Comparison of ENCODE assay signal across 8 mouse cellular contexts in the genomic region with DNA sequence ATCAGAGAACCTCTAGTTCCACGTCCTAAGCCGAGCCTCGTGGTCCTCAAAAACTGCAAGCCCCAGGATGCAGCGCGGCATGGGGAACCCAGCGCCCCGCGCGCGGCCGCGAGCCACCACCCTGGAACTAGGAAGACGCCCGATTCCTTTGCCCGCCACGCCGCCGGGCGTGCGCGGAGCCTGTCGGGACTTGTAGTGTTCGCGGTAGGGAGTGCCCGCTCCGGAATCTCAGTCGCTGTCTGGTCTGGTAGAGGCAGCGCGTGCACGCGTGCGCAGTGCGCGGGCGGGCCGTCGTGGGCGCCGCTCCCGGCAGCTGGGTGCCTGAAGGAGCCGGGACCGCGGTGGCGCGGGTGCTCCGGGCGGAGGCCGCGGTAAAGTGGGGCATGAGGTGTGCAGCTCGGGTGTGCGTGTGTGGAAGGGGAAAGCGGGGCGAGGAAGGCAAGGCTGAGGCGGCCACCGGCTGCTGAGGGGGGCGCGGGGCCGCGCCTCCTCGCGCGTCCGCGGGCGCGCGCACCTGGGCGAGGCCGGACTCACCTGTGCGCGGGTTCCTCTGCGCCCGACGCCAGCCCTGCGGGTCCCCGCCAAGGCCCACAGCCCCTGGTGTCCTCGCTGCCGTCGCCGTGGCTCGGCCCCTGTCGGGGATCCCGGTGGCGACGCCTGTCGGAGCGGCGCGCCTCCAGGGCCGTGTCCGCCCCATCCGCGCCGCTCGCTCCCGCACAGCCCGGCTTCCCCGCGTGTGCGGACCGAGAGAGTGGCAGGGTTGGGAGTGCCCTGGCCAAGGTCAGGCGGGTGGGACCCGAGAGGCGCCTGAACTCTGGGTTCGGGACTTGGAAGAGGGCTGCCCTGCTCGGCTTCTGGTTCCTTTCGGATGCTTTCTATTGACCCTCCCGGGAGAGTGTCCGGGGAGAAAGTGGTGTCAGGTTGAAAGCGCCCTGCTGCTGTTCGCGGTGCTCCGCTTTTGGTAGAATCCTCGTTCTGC. TPM values are rescaled to one million over a fixed set of nuclear protein-coding genes. Genes with fewer than 3 reads are reported as not detected.
DNase-seq lines count a peak whose midpoint lies in the region; ATAC-seq lines count a peak whose summit lies in the region.

A gene (plus strand): TSS at position 144 of the 979 bp plus-strand sequence.

- H3K27me3 ChIP-seq in erythroblast, embryonic 14.5 days (ENCODE audit: control insufficient read depth), result peaks cover 34% of the 10 kb centered on the region
- no peaks in the 10 kb centered on the region for H3K27me3 ChIP-seq in embryonic facial prominence, embryonic 13.5 days
- H3K27me3 ChIP-seq in limb, embryonic 12.5 days, result peaks cover 4% of the 10 kb centered on the region
- H3K27me3 ChIP-seq in midbrain, embryonic 14.5 days (ENCODE audit: control insufficient read depth, insufficient read depth, low read length), result no peaks in the 10 kb centered on the region

- H3K27ac ChIP-seq in embryonic facial prominence, embryonic 13.5 days, result peak within 1 kb of the TSS; percentile 73; the same call in 1 of the 2 replicates
- H3K27ac ChIP-seq in limb, embryonic 12.5 days, result peak within 1 kb of the TSS; percentile 80; the same call in 1 of the 2 replicates
- peak within 1 kb of the TSS; percentile 86 for H3K27ac ChIP-seq in midbrain, embryonic 14.5 days (replicated peaks; ENCODE audit: low read depth, low read length)

- H3K4me1 ChIP-seq in erythroblast, embryonic 14.5 days (ENCODE audit: control insufficient read depth), result peaks cover 5% of the 10 kb centered on the region; the same call in 1 of the 2 replicates
- H3K4me1 ChIP-seq in embryonic facial prominence, embryonic 13.5 days, result peaks cover 12% of the 10 kb centered on the region
- peaks cover 26% of the 10 kb centered on the region for H3K4me1 ChIP-seq in limb, embryonic 12.5 days (replicated peaks)
- H3K4me1 ChIP-seq in midbrain, embryonic 14.5 days (ENCODE audit: control insufficient read depth, insufficient read depth, low read length), result peaks cover 9% of the 10 kb centered on the region

- H3K9me3 ChIP-seq in erythroblast, embryonic 14.5 days (ENCODE audit: control insufficient read depth, low read length), result no peaks in the 10 kb centered on the region
- no peaks in the 10 kb centered on the region for H3K9me3 ChIP-seq in embryonic facial prominence, embryonic 13.5 days
- no peaks in the 10 kb centered on the region for H3K9me3 ChIP-seq in limb, embryonic 12.5 days
- H3K9me3 ChIP-seq in midbrain, embryonic 14.5 days (ENCODE audit: control insufficient read depth, low read length), result no peaks in the 10 kb centered on the region

- no peak for ATAC-seq in erythroblast, adult 5-6 weeks (replicated peaks; ENCODE audit: low FRiP score, poor library complexity, severe bottlenecking)
- peak; percentile 94 for ATAC-seq in embryonic facial prominence, embryonic 13.5 days (ENCODE audit: insufficient number of reproducible peaks, insufficient read depth, low FRiP score, low TSS enrichment, low read depth)
- peak; percentile 97 for ATAC-seq in limb, embryonic 12.5 days (ENCODE audit: insufficient number of reproducible peaks, insufficient read depth, low FRiP score, low TSS enrichment, low read depth)
- peak; percentile 98 for ATAC-seq in midbrain, embryonic 14.5 days (ENCODE audit: low FRiP score, low TSS enrichment)

- peak; percentile 98 for DNase-seq in heart, adult 8-10 months (ENCODE audit: low spot score)
- DNase-seq in kidney, adult 8-10 months, result peak; percentile 98
- DNase-seq in midbrain, embryonic 14.5 days, result peak; percentile 99
- DNase-seq in spleen, adult 12 weeks (ENCODE audit: low spot score), result peak; percentile 84

- WGBS in embryonic facial prominence, embryonic 13.5 days, result under 1% methylated on average over 103 of the region's 114 CpGs
- WGBS in limb, embryonic 12.5 days, result under 1% methylated on average over 107 of the region's 114 CpGs
- under 1% methylated on average over 112 of the region's 114 CpGs for WGBS in midbrain, embryonic 14.5 days

- no peaks in the 10 kb centered on the region for H3K36me3 ChIP-seq in erythroblast, embryonic 14.5 days (ENCODE audit: control insufficient read depth)
- H3K36me3 ChIP-seq in embryonic facial prominence, embryonic 13.5 days, result no peaks in the 10 kb centered on the region
- H3K36me3 ChIP-seq in limb, embryonic 12.5 days, result no peaks in the 10 kb centered on the region
- no peaks in the 10 kb centered on the region for H3K36me3 ChIP-seq in midbrain, embryonic 14.5 days (ENCODE audit: control insufficient read depth, insufficient read depth, low read length)

- H3K4me2 ChIP-seq in embryonic facial prominence, embryonic 13.5 days, result peak within 1 kb of the TSS; percentile 75
- peak within 1 kb of the TSS; percentile 78 for H3K4me2 ChIP-seq in limb, embryonic 12.5 days
- peak within 1 kb of the TSS; percentile 71 for H3K4me2 ChIP-seq in midbrain, embryonic 14.5 days (ENCODE audit: low read length)

- peak within 1 kb of the TSS; percentile 59 for H3K4me3 ChIP-seq in erythroblast, embryonic 14.5 days (replicated peaks)
- H3K4me3 ChIP-seq in embryonic facial prominence, embryonic 13.5 days, result peak within 1 kb of the TSS; percentile 83
- H3K4me3 ChIP-seq in limb, embryonic 12.5 days (replicated peaks), result peak within 1 kb of the TSS; percentile 92
- peak within 1 kb of the TSS; percentile 77 for H3K4me3 ChIP-seq in midbrain, embryonic 14.5 days (replicated peaks; ENCODE audit: low read depth, low read length)

- peak within 1 kb of the TSS; percentile 84 for H3K9ac ChIP-seq in embryonic facial prominence, embryonic 13.5 days
- H3K9ac ChIP-seq in limb, embryonic 12.5 days (replicated peaks), result peak within 1 kb of the TSS; percentile 78
- H3K9ac ChIP-seq in midbrain, embryonic 14.5 days (replicated peaks; ENCODE audit: low read length), result peak within 1 kb of the TSS; percentile 86

RNA-seq across cellular contexts. Expression of the gene that starts here (rescaled TPM):
- polyA plus RNA-seq in erythroblast, embryonic 14.5 days (2012), result not detected in 2 replicates
- 2.1 and 3.1 TPM in 2 replicates for total RNA-seq in erythroblast, adult 5-6 weeks (2015; ENCODE audit: low replicate concordance)
- total RNA-seq in erythroblast, adult 5-6 weeks (2017; ENCODE audit: low replicate concordance), result 3.2 and 7.8 TPM in 2 replicates
- polyA plus RNA-seq in embryonic facial prominence, embryonic 13.5 days (2015; fragmentation: Nextera tagmentation; extraction: Ambion mirVana), result 40.4 and 52.6 TPM in 2 replicates
- 10 to 100 TPM; 36.3 to 39.0 (median 38.1) TPM for total RNA-seq in heart, adult 8-10 months (2022)
- polyA plus RNA-seq in limb, embryonic 12.5 days (2016; fragmentation: Nextera tagmentation; extraction: Ambion mirVana), result 33.3 and 37.9 TPM in 2 replicates
- 65.1 and 77.7 TPM in 2 replicates for polyA plus RNA-seq in midbrain, embryonic 14.5 days (2014; fragmentation: Nextera tagmentation; extraction: Ambion mirVana)

Comparison
In these comparisons a context has a peak if more than half of its experiments do, and no peak if none do; other contexts are left out.
1. RNA of the gene that starts here (total RNA-seq): 36.3 to 39.0 TPM in heart, adult 8-10 months; 2.1 to 7.8 TPM in erythroblast, adult 5-6 weeks; every median in the first group is over 4 times any median in the second.
2. RNA of the gene that starts here (polyA plus RNA-seq): 65.1 to 77.7 TPM in midbrain, embryonic 14.5 days, 40.4 to 52.6 TPM in embryonic facial prominence, embryonic 13.5 days and 33.3 to 37.9 TPM in limb, embryonic 12.5 days; not detected in erythroblast, embryonic 14.5 days; every median in the first group is over 10 times any median in the second.
3. Peak in every context shown above with its lines, with median percentiles within 50 percentile points of each other: H3K4me3 ChIP-seq, H3K27ac ChIP-seq, H3K4me2 ChIP-seq, H3K9ac ChIP-seq and DNase-seq.